Mouse (Mus musculus) retina, adult 2 months (tissue): Measurements from ENCODE around the gene Med22.
"Not testable (repeated sequence)": the region's sequence is repeated elsewhere in the genome, so short reads cannot be mapped to it uniquely, and the experiment has no call there.

Source experiments
- DNase-seq: peaks from one replicate; pipeline ENCODE4 v3.0.0-alpha.2; 2012; ENCODE audit warnings: low read depth, low spot score

The Med22 gene

DNA sequence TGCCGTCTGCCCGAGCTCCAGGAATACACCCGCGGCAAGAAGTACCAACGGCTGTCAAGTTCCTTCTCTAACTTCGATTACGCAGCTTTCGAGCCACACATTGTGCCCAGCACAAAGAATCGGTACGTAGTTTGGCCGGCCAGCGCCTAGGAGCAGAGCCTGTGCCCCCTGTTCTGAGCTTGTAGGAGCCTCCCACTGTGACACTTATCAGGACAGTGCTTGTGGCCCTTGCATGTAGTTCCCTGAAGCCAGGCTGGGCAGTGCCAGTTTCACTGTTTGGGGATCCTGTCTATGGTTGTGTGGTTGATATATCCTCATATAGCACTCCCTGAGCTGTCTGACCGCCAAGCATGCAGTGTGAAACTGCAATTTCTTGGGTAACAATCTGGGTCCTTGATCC lies 6.3 kb upstream of the Med22 start:
- DNase-seq = no peak

DNA sequence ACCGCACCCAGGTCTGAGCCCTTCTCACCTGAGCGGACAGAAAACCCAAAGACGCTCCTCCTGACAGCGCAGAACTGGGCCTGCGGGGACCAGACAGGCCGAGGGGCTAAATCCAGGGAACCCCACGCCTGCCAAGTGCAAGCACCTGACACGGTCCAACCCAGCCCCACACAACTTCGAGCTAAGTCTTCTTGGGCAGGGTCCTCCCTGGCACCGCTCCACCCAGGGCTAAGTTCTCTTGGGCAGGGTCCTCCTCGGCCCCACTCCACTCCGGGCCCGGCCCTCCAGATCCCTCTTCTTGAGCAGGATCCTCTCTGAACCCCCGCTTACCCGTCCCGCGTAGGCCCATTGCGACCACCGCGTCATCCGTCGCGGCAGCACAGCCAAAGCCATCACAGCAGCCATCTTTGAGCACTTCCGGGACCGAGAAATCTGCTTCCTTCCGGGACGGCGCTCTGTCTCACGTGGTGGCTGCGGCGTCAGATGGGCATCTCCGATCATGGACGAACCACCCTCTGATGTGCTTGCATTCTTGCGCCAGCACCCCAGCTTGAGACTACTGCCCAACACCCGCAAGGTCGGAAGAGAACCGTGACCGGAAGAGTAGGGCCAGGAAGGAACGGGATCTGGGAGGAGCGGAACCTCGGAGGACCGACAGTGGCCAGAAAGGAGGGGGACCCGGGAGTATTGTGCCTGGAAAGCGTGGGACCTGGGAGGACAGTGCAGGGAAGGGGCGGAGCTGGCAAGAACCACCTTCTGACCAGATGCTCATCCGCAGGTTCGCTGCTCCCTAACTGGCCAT lies 5.7 kb upstream of the Med22 start, which contains the start of the genes Surf2 and Surf1:
Surf2 (plus strand) TSS at position 441 of the 802 bp plus-strand sequence.
Surf1 (minus strand) TSS at position 604 of the 802 bp plus-strand sequence.
- peak; percentile 64 for DNase-seq

DNA sequence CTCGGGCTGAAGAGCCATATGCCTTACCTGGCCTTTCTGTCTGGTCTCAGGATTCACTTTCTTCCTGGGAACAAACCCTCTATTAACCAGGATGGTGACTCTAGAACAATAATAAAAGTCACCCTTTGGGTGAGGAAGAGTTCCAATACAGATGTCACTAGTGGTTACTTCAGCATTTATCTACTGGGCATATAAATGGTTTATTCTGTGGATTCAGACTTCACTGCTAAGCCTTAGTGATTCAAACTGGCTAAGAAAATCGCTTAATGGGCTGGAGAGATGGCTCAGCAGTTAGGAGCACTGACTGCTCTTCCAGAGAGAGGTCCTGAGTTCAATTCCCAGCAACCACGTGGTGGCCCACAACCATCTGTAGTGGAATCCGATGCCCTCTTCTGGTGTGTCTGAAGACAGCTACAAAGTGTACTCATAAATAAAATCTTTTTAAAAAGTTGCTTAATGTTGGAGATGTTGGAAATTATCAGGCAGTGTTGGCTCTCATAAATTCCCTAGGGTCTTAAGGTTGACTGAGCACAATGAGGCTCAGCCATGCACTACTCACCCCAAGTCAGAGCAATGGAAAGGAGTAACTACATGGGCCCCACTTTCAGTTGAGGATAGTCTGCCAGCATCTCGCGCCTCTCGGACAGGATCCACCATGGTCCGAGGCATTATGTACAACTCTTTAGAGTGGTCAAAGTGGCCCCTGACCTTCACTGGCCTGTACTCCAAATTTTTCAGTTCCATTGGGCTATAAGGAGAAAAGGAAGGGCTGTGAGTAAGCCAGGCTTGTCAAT lies 3.9 kb upstream of the Med22 start:
- DNase-seq = no peak

DNA sequence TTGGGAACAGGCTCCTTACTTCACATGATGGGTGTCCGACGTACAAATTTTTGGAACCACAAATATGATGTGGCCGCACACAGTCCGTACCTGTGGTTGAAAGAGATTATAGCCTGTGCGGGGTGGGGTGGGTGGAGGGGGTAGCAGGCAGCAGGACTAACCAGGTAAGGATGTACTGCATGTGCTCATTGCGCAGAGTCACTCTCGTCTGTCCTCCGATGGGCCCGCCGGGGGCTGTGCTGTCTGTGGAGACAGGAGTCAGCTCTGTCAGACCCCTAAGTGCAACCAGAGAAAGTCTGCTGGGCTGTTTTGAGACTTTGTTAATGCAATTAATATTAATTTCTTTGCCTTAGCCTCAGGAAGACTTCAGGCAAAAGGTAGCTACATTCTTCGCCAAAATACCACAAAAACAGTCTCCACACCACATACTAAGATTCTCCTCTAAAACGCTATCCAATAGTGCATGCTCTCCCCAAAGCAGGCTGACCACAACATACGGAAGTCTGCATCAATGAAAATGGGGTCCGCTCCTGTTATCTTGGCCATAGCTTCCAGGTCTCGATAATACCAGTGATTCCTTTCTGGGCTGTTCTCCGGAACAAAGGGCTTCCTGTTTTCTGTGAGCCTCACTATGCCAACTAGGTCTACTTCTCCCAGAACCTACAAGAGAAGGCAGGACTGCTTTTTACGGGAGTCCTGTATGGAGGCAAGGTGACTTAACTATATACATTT lies 3.1 kb upstream of the Med22 start:
- DNase-seq = no peak

DNA sequence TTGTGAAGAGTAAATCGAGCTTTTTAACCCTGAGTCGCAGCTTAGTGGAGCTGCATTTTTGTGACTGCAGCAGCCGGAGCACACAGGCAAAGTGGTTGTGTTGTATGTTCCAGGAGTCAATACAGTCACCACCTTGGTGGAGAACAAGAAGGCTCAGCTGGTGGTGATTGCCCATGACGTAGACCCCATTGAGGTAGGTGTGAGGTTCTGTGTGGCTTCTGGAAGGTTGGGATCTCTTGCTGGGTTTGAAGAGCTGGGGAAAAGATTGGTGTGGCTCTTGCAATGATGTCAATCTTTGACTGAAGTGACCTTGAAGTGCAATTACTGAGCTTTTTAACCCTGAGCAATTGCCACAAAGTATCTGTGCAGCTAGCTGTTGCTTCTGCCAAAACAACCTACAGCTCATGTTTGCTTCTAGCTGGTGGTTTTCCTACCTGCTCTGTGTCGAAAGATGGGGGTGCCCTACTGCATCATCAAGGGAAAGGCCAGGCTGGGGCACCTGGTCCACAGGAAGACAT lies 1.8 kb upstream of the Med22 start:
- no peak for DNase-seq

DNA sequence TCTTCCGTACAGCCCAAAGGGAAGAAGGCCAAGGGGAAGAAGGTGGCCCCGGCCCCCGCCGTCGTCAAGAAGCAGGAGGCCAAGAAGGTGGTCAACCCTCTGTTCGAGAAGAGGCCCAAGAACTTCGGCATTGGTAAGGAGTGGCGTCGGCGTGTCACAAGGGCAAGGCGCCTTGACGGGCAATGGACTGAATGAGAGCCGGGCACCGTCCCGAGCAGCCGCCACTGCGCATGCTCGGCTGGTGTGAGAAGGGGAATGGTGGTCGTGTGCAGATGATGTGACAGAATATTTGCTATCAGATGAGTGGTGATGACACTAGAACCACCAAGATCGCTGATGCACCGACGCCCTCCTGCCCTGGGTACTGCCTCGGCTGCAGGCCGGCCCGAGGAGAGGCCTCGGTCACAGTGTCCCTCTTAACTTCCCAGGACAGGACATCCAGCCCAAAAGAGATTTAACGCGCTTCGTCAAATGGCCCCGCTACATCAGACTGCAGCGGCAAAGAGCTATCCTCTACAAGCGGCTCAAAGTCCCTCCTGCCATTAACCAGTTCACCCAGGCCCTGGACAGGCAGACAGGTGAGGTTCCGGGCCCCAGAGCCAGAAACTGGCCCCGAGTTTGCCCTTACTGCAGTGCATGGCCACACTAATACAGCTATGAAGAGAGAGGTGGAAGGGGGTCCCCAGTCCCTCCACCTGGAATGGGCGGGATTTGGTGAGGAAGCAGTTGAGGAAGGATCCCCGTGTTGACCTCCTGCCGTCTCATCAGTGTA lies 703 bp upstream of the Med22 start:
- no peak for DNase-seq

DNA sequence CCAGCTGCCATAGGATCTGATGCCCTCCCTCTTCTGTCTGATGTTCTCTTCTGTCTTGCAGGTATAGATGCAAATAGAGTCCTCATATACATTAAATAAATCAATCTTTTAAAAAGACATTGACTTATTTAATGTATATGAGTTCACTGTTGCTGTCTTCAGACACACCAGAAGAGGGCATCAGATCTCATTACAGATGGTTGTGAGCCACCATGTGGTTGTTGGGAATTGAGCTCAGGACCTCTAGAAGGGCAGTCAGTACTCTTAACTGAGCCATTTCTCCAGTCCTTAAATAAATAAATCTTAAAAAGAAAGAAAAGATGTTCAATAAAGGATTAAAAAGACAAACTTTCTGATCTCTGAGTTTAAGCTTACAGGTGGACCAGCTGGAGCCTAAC lies 1.1 kb downstream of the Med22 start:
- no peak for DNase-seq

DNA sequence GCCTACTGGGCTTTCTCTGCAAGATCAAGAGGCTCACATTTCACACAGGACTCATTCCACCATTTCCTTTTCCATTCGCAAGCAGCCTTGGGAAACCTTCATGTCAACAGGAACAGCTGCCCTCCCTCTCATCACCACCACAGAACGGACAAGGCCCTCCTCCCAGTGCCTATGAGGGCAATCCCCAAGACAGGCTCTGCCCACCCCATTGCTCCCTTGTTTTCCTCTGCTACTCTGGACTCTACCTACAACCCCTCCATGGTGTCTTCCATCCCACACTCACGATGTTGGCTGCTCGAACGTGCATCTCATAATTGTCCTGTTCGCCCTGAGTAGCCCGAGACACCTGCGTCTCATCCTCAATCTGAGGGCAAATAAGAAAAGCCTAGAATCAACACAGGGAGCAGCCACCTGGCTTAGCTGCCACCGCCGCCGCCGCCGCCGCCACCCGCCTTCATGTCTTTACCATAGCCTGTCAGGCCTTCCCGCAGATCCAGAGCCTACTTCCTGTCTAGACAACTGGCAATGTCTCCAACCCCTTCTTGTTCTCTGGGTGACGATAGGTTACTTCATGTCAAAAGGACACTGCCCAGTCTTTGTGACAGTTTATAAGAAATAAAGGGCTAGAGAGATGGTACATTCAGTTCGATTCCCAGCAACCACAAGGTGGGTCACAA lies 1.6 kb downstream of the Med22 start:
- DNase-seq = no peak

DNA sequence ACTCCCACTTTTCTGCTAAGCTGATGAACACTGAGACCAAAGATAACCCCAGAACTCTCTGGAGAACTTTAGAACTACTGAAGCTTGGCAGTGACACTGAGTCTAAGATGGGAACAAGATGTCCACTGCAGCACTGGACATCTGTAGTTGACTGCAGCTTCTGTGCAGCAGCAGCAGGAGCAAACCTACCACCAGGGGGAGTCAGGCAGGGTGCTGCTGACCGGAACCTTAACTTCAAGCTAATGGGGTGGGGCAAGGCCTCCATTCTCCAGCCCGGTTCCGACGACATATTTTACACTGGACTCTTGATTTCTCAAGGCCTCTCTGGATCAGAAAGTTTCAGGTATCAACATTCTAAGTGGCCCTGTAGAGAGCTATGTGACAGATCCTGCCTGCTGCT lies 3.4 kb downstream of the Med22 start:
- DNase-seq = no peak

DNA sequence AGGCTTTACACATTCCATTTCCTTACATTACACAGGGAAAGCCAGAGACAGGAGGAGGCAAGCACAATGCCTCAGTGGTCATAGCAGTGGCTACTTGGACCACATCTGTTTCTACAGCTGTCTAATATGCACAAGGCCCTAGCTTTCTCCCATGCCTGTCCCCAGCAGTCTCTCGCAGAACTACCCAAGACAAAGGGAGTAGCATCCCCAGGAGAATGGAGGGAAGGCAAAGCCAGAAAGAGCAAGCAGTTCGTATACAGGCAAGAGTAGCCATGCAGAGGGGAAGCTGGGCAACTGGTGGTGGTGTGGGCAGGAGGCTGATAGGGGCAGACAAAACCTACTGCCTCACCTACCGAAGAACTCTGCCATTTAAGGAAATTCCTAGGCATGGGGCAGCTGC lies 4.0 kb downstream of the Med22 start:
- no peak for DNase-seq

DNA sequence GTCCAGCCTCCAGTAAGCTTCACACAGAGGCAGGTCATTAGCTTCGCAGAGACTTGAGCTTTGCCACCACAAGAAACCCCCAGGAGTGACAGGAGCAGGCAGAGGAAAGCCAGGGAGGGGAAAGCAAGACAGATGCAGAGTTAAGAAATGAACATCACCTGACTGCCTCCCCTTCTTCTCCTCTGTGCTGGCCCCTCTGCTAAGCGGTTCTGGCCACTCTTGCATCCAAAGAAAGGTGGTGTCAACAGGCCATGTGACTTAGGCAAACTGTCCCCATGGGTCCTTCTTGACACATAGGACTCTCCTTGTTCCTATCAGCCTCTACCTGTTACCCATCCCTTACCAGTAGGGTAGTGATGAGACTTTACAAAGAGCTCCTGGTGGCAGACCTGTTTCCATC lies 4.5 kb downstream of the Med22 start:
- no peak for DNase-seq

DNA sequence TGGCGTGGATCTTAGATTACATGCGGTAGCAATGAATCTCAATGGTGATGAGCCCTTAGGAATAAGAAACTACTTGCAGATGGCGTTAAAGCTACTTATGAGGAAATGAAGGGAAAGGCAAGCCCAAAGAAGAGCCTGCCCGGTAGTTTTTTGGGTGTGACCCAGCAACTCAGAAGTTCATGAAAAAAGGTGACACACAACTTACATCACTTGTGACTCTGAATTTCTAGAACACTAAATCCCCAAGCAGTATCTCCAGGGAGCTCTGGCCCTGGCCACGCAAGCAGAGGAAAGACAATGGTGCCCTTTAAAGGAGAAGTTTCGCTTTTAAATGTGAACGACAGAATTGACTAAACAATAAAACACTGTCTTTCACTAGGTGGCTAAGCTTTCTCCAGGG lies 7.2 kb downstream of the Med22 start:
- DNase-seq = no peak

DNA sequence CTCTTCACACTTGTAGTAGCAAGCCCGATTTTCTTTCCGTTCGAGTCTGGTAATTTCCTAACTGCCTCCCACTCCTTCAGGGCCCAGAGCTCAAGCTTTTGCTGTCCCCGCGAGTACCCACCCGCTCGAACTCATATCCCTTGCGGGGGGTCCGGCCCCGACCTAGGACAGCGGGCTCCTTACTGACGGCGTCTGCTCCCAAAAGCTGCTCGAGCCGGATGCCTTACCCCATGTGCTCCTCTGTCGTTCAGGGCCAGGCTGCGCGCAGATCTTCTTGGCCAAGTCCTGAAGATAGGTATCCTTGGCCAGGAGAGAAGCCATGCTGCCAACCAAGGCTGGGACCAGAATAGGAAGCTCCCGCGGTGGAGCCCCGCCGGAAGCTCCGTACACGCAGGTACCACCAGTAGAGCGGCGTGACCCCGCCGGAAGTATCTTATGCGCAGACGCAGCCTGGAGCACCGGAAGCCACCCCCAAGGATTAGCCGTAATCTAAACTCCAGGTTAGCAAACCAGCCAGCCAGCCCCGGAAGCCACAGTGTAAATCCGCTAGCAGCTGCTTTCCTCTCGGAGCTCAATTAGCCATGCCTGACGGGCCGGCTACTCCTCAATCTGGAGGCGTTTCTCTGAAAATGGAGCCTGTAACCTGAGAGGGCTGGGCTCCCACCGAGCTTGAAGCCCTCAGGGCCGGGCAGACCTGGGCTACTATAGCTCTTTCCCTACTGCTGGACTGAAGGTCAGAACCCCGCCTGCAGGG lies 7.8 kb downstream of the Med22 start, which contains the start of gene Surf6:
Surf6 (minus strand) TSS at position 413 of the 754 bp plus-strand sequence.
- peak; percentile 93 for DNase-seq

DNA sequence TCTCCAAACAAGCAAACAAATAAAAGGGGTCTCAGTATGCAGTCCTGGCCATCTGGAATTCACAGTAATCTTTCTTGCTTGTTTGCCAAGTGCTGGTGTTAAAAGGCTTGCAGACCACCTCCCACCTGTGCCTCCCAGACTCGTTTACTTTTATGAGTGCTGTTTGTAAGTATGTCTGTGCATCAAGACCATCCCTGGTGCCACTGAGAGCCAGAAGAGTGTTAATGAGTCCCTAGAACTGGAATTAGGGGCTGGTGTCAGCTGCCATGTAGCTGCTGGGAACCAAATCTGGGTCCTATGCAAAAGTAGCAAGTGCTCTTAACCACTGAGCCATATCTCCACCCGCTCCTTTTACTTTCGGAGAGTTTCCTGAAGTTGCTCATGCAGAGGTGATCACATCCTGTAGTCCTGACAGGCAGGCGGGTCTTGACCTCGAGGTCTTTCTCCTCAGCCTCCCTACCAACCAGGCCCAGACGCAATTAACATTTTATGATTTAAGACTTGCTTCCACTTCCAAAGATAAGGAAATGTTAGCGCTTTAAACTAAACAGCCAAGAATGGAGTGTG lies 8.6 kb downstream of the Med22 start:
- no peak for DNase-seq

DNA sequence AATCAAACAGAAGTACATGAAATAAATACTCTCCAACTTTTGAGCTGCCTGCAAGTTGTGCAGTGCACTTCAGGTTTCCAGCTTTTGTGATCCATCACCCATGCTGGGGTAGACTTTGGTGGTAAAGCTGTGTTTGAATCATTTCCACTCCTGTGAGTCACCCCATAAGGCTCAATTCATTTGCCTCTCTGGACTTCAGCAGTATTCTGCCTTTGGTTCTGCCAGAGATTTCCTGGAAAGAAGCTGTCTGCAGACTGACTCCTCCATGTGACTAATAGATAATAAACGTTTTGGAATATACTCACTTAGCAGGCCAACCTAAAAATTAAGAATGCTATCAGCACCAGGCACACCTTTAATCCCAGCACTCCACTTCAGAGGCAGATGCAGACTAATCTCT lies 9.7 kb downstream of the Med22 start:
- DNase-seq = no peak

DNA sequence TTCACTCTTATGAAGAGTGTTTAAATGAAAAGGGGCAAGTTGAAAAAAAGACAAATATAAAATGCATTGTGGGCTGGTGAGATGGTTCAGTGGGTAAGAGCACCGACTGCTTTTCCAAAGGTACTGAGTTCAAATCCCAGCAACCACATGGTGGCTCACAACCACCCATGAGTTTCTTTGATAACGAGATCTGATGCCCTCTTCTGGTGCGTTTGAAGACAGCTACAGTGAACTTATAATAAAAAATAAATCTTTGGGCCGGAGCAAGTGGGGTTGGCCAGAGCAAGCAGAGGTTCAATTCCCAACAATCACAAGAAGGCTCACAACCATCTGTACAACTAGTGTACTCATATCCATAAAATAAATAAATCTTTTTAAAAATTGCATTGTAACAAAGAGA lies 14.6 kb downstream of the Med22 start:
- no peak for DNase-seq

DNA sequence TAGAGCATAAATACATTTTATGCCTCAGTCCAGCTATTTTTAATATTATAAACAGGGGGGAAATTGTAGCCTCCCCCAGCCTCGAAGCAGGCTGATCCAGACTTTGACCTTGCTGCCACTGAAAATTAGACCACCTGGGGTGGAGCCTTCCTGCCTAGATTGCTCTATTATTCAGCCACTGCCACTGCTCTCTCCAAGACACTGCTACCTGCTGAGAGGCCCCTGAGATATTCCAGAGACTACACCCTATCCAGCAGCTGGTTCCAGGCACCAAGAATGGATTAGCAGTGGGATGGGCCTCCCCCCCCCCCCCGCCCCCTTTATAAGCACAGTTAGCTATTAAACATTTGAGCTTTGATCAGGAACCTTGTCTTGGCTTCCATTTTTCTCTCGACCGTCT lies 24.3 kb downstream of the Med22 start:
- DNase-seq = not testable (repeated sequence)

DNA sequence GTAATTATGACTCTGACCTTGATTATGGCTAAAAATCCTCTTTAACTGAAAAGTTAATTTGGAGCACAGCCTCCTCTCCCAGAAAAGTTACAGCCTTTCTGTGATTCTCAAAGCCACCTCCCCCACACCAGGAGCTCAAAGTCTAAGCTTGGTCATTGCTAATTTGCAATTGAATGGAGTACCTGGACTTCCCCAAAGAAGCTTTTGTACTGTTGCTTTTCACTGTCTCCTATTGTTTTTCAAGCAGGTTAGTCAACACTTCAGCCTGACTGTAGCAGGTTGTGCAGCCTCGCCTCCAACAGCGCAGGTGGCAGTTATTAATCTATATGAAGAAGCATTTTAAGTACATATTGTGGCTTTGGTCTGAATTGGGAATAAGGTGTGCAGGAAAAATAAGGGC lies 24.9 kb downstream of the Med22 start:
- not testable (repeated sequence) for DNase-seq

DNA sequence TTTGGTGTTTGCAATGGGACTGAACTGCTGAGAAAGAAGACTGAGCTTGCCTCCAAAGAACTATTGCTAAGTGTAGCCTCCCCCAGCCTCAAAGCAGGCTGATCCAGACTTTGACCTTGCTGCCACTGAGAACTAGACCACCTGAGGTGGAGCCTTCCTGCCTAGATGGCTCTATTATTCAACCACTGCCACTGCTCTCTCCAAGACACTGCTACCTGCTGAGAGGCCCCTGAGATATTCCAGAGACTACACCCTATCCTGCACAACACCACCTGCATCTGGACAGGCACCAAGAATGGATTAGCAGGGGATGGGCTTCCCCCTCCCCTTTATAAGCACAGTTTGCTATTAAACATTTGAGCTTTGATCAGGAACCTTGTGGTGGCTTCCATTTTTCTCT lies 31.9 kb downstream of the Med22 start:
- DNase-seq = no peak
